Mouse (Mus musculus): ENCODE measurements around the gene Esr1. TPM values are rescaled to one million over a fixed set of nuclear protein-coding genes. Genes with fewer than 3 reads are reported as not detected.

The Esr1 gene
- polyA plus RNA-seq, 1 experiment from 2014 or later = 0.24 TPM

DNA sequence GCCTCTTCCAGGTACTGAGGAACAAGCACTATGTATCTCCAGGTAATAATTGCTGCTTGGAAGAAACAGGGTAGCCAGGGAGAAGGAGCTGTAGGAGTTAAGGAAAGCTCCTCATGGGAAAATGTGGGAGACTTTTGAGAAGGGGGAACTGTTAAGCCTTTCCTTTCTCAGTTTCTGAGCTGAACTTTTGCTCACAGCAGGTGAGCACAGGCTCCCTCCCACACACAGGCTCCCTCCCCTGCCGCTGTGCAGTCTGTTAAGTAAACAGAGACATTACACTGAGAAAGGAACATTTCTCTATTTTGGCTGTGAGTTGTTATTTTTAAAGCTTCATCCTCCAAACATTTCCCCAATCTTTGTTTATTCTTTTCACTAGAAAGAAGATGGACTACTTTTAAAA lies 354.4 kb downstream of the Esr1 start:
- 40% methylated on average over 1 of the region's 1 CpGs for WGBS
- ATAC-seq = no peak

GRCm38 (mm10) chr10:4971156-4971555 lies 359.8 kb downstream of the Esr1 start:
- Histone ChIP-seq H3K9me3 (ENCODE audit: control insufficient read depth, low read length) (no peaks in the 10 kb centered on the region), H3K4me3 (replicated peaks; ENCODE audit: low read length) (no peak overlapping the region), H3K4me2 (ENCODE audit: low read length) (no peak overlapping the region), H3K9ac (replicated peaks; ENCODE audit: low read depth, low read length) (no peak overlapping the region), H3K36me3 (ENCODE audit: control insufficient read depth, insufficient read depth) (no peaks in the 10 kb centered on the region), H3K27me3 (replicated peaks; ENCODE audit: control insufficient read depth, insufficient read depth, low read length) (no peaks in the 10 kb centered on the region), H3K27ac (ENCODE audit: low read length) (no peak overlapping the region), H3K4me1 (replicated peaks; ENCODE audit: control insufficient read depth, insufficient read depth, low read length) (no peaks in the 10 kb centered on the region)
- WGBS = 82% methylated on average over 7 of the region's 7 CpGs
- ATAC-seq = no peak

More for the DNA sequence above, 354.4 kb downstream of the Esr1 start:
- no peaks in the 10 kb centered on the region for H3K27me3 ChIP-seq (replicated peaks; ENCODE audit: control insufficient read depth, insufficient read depth, low read length)
- H3K9me3 ChIP-seq (ENCODE audit: control insufficient read depth, low read length) = no peaks in the 10 kb centered on the region
- H3K9ac ChIP-seq (replicated peaks; ENCODE audit: low read depth, low read length) = no peak overlapping the region
- H3K27ac ChIP-seq (ENCODE audit: low read length) = no peak overlapping the region
- no peaks in the 10 kb centered on the region for H3K4me1 ChIP-seq (replicated peaks; ENCODE audit: control insufficient read depth, insufficient read depth, low read length)
- H3K4me2 ChIP-seq (ENCODE audit: low read length) = no peak overlapping the region
- no peaks in the 10 kb centered on the region for H3K36me3 ChIP-seq (ENCODE audit: control insufficient read depth, insufficient read depth)
- no peak overlapping the region for H3K4me3 ChIP-seq (replicated peaks; ENCODE audit: low read length)

DNA sequence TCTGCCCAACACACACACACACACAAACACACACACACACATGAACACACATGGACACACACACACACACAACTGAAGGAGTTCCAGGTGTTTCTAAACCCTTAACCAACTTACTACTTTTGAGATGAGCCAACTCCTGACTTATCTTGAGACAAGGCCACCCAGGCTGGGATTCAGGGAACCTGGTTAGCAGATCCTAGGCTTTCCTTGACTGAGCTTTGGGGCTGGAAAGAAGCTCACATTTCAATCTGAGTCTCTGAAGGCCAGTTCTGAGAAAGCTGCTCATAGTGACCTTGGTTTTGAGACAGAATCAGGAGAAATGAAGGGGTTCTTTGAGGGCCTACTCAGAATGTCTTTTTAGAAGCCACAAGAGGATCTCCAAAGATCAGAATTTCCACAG lies 360.2 kb downstream of the Esr1 start:
- no peak overlapping the region for H3K9ac ChIP-seq (replicated peaks; ENCODE audit: low read depth, low read length)
- no peaks in the 10 kb centered on the region for H3K27me3 ChIP-seq (replicated peaks; ENCODE audit: control insufficient read depth, insufficient read depth, low read length)
- no peak overlapping the region for H3K27ac ChIP-seq (ENCODE audit: low read length)
- no peaks in the 10 kb centered on the region for H3K4me1 ChIP-seq (replicated peaks; ENCODE audit: control insufficient read depth, insufficient read depth, low read length)
- ATAC-seq = no peak
- H3K4me2 ChIP-seq (ENCODE audit: low read length) = no peak overlapping the region
- no peaks in the 10 kb centered on the region for H3K36me3 ChIP-seq (ENCODE audit: control insufficient read depth, insufficient read depth)
- H3K4me3 ChIP-seq (replicated peaks; ENCODE audit: low read length) = no peak overlapping the region
- no peaks in the 10 kb centered on the region for H3K9me3 ChIP-seq (ENCODE audit: control insufficient read depth, low read length)

DNA sequence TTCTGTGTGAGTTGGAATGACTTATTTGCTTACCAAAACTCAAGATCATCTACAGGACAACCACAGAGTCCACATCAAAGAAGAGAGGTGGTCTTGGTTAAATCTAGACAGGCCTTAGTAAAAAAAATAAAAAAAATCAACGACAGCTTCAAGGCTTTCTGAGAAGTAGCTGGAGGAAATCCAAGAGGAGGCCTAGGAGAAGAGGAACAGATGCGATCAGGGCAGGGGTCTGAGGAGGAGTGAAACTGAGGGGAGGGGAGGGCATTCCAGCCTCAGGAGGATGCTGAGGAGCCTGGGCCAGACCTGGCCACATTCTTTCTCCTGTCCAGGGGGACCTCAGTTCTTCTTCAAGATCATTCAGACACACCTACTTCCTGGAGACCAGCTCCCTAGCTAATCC lies 360.6 kb downstream of the Esr1 start:
- 61% methylated on average over 2 of the region's 2 CpGs for WGBS
- H3K27ac ChIP-seq (ENCODE audit: low read length) = no peak overlapping the region
- no peaks in the 10 kb centered on the region for H3K9me3 ChIP-seq (ENCODE audit: control insufficient read depth, low read length)
- H3K4me1 ChIP-seq (replicated peaks; ENCODE audit: control insufficient read depth, insufficient read depth, low read length) = no peaks in the 10 kb centered on the region
- no peak overlapping the region for H3K4me3 ChIP-seq (replicated peaks; ENCODE audit: low read length)
- no peaks in the 10 kb centered on the region for H3K36me3 ChIP-seq (ENCODE audit: control insufficient read depth, insufficient read depth)
- no peak for ATAC-seq
- no peaks in the 10 kb centered on the region for H3K27me3 ChIP-seq (replicated peaks; ENCODE audit: control insufficient read depth, insufficient read depth, low read length)
- H3K9ac ChIP-seq (replicated peaks; ENCODE audit: low read depth, low read length) = no peak overlapping the region
- no peak overlapping the region for H3K4me2 ChIP-seq (ENCODE audit: low read length)

- no peaks in the 10 kb centered on the region for H3K36me3 ChIP-seq (ENCODE audit: control insufficient read depth, insufficient read depth)
- no peak overlapping the region for H3K27ac ChIP-seq (ENCODE audit: low read length)
- no peaks in the 10 kb centered on the region for H3K27me3 ChIP-seq (replicated peaks; ENCODE audit: control insufficient read depth, insufficient read depth, low read length)
- no peaks in the 10 kb centered on the region for H3K9me3 ChIP-seq (ENCODE audit: control insufficient read depth, low read length)
- H3K4me1 ChIP-seq (replicated peaks; ENCODE audit: control insufficient read depth, insufficient read depth, low read length) = no peaks in the 10 kb centered on the region
- no peak overlapping the region for H3K4me3 ChIP-seq (replicated peaks; ENCODE audit: low read length)
- no peak overlapping the region for H3K9ac ChIP-seq (replicated peaks; ENCODE audit: low read depth, low read length)
- ATAC-seq = no peak
- 85% methylated on average over 4 of the region's 4 CpGs for WGBS
- no peak overlapping the region for H3K4me2 ChIP-seq (ENCODE audit: low read length)
Observed at GRCm38 (mm10) chr10:4974246-4974645, 362.9 kb downstream of the Esr1 start.

GRCm38 (mm10) chr10:4976557-4976956 lies 365.2 kb downstream of the Esr1 start:
- H3K4me3 ChIP-seq (replicated peaks; ENCODE audit: low read length) = no peak overlapping the region
- no peaks in the 10 kb centered on the region for H3K9me3 ChIP-seq (ENCODE audit: control insufficient read depth, low read length)
- no peak overlapping the region for H3K9ac ChIP-seq (replicated peaks; ENCODE audit: low read depth, low read length)
- no peaks in the 10 kb centered on the region for H3K27me3 ChIP-seq (replicated peaks; ENCODE audit: control insufficient read depth, insufficient read depth, low read length)
- H3K27ac ChIP-seq (ENCODE audit: low read length) = no peak overlapping the region
- no peak for ATAC-seq
- no peaks in the 10 kb centered on the region for H3K36me3 ChIP-seq (ENCODE audit: control insufficient read depth, insufficient read depth)
- H3K4me1 ChIP-seq (replicated peaks; ENCODE audit: control insufficient read depth, insufficient read depth, low read length) = no peaks in the 10 kb centered on the region
- 87% methylated on average over 2 of the region's 2 CpGs for WGBS
- H3K4me2 ChIP-seq (ENCODE audit: low read length) = no peak overlapping the region

GRCm38 (mm10) chr10:4977374-4977773 lies 366.0 kb downstream of the Esr1 start:
- H3K4me2 ChIP-seq (ENCODE audit: low read length) = no peak overlapping the region
- H3K27me3 ChIP-seq (replicated peaks; ENCODE audit: control insufficient read depth, insufficient read depth, low read length) = no peaks in the 10 kb centered on the region
- H3K4me3 ChIP-seq (replicated peaks; ENCODE audit: low read length) = no peak overlapping the region
- H3K9me3 ChIP-seq (ENCODE audit: control insufficient read depth, low read length) = no peaks in the 10 kb centered on the region
- H3K4me1 ChIP-seq (replicated peaks; ENCODE audit: control insufficient read depth, insufficient read depth, low read length) = no peaks in the 10 kb centered on the region
- 96% methylated on average over 3 of the region's 3 CpGs for WGBS
- no peak for ATAC-seq
- H3K27ac ChIP-seq (ENCODE audit: low read length) = no peak overlapping the region
- H3K36me3 ChIP-seq (ENCODE audit: control insufficient read depth, insufficient read depth) = no peaks in the 10 kb centered on the region
- H3K9ac ChIP-seq (replicated peaks; ENCODE audit: low read depth, low read length) = no peak overlapping the region

GRCm38 (mm10) chr10:4983919-4984318 lies 372.5 kb downstream of the Esr1 start:
- no peak for ATAC-seq
- WGBS = 79% methylated on average over 2 of the region's 2 CpGs

GRCm38 (mm10) chr10:4993802-4994201 lies 382.4 kb downstream of the Esr1 start:
- ATAC-seq = no peak
- H3K4me3 ChIP-seq (replicated peaks; ENCODE audit: low read length) = no peak overlapping the region
- 78% methylated on average over 3 of the region's 3 CpGs for WGBS
- H3K9ac ChIP-seq (replicated peaks; ENCODE audit: low read depth, low read length) = no peak overlapping the region
- H3K36me3 ChIP-seq (ENCODE audit: control insufficient read depth, insufficient read depth) = no peaks in the 10 kb centered on the region
- H3K4me2 ChIP-seq (ENCODE audit: low read length) = no peak overlapping the region
- no peaks in the 10 kb centered on the region for H3K4me1 ChIP-seq (replicated peaks; ENCODE audit: control insufficient read depth, insufficient read depth, low read length)
- H3K27me3 ChIP-seq (replicated peaks; ENCODE audit: control insufficient read depth, insufficient read depth, low read length) = no peaks in the 10 kb centered on the region
- H3K27ac ChIP-seq (ENCODE audit: low read length) = no peak overlapping the region
- no peaks in the 10 kb centered on the region for H3K9me3 ChIP-seq (ENCODE audit: control insufficient read depth, low read length)

More at GRCm38 (mm10) chr10:4983919-4984318, 372.5 kb downstream of the Esr1 start:
- Histone ChIP-seq H3K9me3 (ENCODE audit: control insufficient read depth, low read length) (no peaks in the 10 kb centered on the region), H3K27ac (ENCODE audit: low read length) (no peak overlapping the region), H3K9ac (replicated peaks; ENCODE audit: low read depth, low read length) (no peak overlapping the region), H3K4me3 (replicated peaks; ENCODE audit: low read length) (no peak overlapping the region), H3K4me1 (replicated peaks; ENCODE audit: control insufficient read depth, insufficient read depth, low read length) (no peaks in the 10 kb centered on the region), H3K27me3 (replicated peaks; ENCODE audit: control insufficient read depth, insufficient read depth, low read length) (no peaks in the 10 kb centered on the region), H3K4me2 (ENCODE audit: low read length) (no peak overlapping the region), H3K36me3 (ENCODE audit: control insufficient read depth, insufficient read depth) (no peaks in the 10 kb centered on the region)

DNA sequence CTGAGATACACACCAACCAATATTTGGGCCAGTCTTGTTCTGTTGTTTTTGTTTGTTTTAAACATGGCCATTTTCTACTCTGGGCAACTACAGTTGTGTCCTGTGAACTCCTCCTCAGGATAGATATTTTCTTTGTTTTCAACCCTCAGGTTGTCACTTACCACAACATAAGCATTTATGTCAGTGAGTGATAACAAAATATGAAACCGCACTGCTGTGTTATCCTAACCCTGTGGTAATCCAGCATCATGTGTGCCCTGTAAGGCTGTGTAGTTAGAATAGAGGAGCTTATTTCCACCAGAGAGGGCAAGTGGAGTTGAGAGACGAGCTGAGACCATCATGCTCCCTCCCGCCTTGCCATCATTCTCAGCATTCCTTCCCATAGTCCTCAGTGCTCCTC lies 385.2 kb downstream of the Esr1 start:
- no peaks in the 10 kb centered on the region for H3K27me3 ChIP-seq (replicated peaks; ENCODE audit: control insufficient read depth, insufficient read depth, low read length)
- ATAC-seq = no peak
- no peaks in the 10 kb centered on the region for H3K4me1 ChIP-seq (replicated peaks; ENCODE audit: control insufficient read depth, insufficient read depth, low read length)
- no peak overlapping the region for H3K4me3 ChIP-seq (replicated peaks; ENCODE audit: low read length)
- H3K9ac ChIP-seq (replicated peaks; ENCODE audit: low read depth, low read length) = no peak overlapping the region
- H3K9me3 ChIP-seq (ENCODE audit: control insufficient read depth, low read length) = no peaks in the 10 kb centered on the region
- no peak overlapping the region for H3K4me2 ChIP-seq (ENCODE audit: low read length)
- 89% methylated on average over 3 of the region's 3 CpGs for WGBS
- no peaks in the 10 kb centered on the region for H3K36me3 ChIP-seq (ENCODE audit: control insufficient read depth, insufficient read depth)
- no peak overlapping the region for H3K27ac ChIP-seq (ENCODE audit: low read length)

All from forebrain, embryonic 16.5 days (tissue).